Mouse (Mus musculus) ES-E14 (cell line): ENCODE results near the gene Ldhd.

Source experiments
- CHD2 ChIP-seq: IDR thresholded peaks from 2 replicates; pipeline ENCODE4 v1.6.1; 2014; ENCODE audit warnings: mild to moderate bottlenecking, low read depth, low read length, inconsistent platforms
- HCFC1 ChIP-seq: IDR thresholded peaks from 2 replicates; pipeline ENCODE4 v1.6.1; 2012; ENCODE audit warnings: low read length, inconsistent platforms, borderline replicate concordance; ENCODE audit not compliant: insufficient read depth
- MAFK ChIP-seq: IDR thresholded peaks from 2 replicates; pipeline ENCODE4 v1.6.1; 2014; ENCODE audit warnings: mild to moderate bottlenecking, low read depth, low read length, inconsistent platforms; ENCODE audit not compliant: insufficient read depth
- ZC3H11A ChIP-seq: IDR thresholded peaks from 2 replicates; pipeline ENCODE4 v1.6.1; 2012; ENCODE audit warnings: low read depth, mild to moderate bottlenecking, inconsistent platforms, low read length, borderline replicate concordance
- ZNF384 ChIP-seq: IDR thresholded peaks from 2 replicates; pipeline ENCODE4 v1.6.1; 2012; ENCODE audit warnings: low read depth, low read length, inconsistent platforms

DNA sequence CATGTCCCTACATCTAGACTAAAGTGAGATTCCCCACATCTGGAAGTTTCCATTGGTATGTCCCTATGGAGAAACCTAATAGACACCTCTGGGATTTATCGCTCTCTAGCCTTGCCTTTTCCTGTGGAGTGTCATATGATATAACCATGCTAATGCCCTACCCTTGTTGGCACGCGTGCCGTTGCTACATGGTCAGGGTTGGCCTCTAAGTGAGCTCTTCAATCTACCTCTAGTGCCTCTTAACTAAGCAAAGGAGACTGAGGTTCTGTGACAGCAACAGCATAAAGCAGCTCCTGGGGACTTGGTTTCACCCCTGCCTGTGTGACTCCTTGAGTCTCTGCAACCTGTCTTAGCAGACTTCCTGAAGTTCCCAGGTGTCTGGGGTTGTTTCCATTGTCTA, 11.9 kb downstream of the Ldhd start:
- TF ChIP-seq ZNF384 (no peak), HCFC1 (no peak), MAFK (no peak), ZC3H11A (no peak), CHD2 (no peak)
